Mouse (Mus musculus) testis, adult 2 months (tissue): Measurements from ENCODE around the gene Olfr551.

Experiments used
- CTCF ChIP-seq: fragments of 200-500 bp; IDR thresholded peaks from 2 replicates; pipeline ENCODE4 v1.5.1; 2012; ENCODE audit warnings: low read depth, mild to moderate bottlenecking, inconsistent platforms, low read length, moderate library complexity; ENCODE audit not compliant: control insufficient read depth, insufficient read depth, insufficient replicate concordance
- POLR2A ChIP-seq: fragments of 200-500 bp; IDR thresholded peaks from 2 replicates; pipeline ENCODE4 v1.6.1; 2012; ENCODE audit warnings: low read depth, mild to moderate bottlenecking, inconsistent platforms, low read length, moderate library complexity; ENCODE audit not compliant: control insufficient read depth

GRCm38 (mm10) chr7:102573174-102573830 is 18.4 kb downstream of the Olfr551 start:
- TF ChIP-seq CTCF (no peak), POLR2A (no peak)
